Mouse (Mus musculus) liver, postnatal 0 days (tissue): ENCODE measurements at regions not wholly inside any gene's neighbourhood (a gene's known extent, or its start where the extent isn't known, plus 50 kb on each side); places are given as distances from the start of the nearest gene placed in this dataset.

Experiments
- ATAC-seq: fragments of 200-750 bp; cut with Nextera tagmentation; 2 replicates; pipeline ENCODE4 v1.8.0; 2017; ENCODE audit warnings: mild to moderate bottlenecking, moderate library complexity
- DNase-seq: peaks from one replicate; pipeline ENCODE4 v3.0.0-alpha.2; 2016
- H3K27ac ChIP-seq: fragments of 300-500 bp; sonication (generic); 2 replicates; pipeline ENCODE4 v1.5.1; 2014; ENCODE audit warnings: antibody characterized with exemption, moderate library complexity, mild to moderate bottlenecking, low read depth
- H3K27me3 ChIP-seq: fragments of 300-500 bp; sonication (generic); 2 replicates; pipeline ENCODE4 v1.6.1; 2014; ENCODE audit warnings: low read length, control low read depth, mixed read lengths; ENCODE audit not compliant: insufficient read depth
- H3K36me3 ChIP-seq: fragments of 300-500 bp; sonication (generic); replicated peaks from 2 replicates; pipeline ENCODE4 v1.6.1; 2014; ENCODE audit warnings: mild to moderate bottlenecking, control low read depth, low read length, moderate library complexity, mixed read lengths; ENCODE audit not compliant: insufficient read depth
- H3K4me1 ChIP-seq: fragments of 300-500 bp; sonication (generic); 2 replicates; pipeline ENCODE4 v1.6.1; 2014; ENCODE audit warnings: antibody characterized with exemption, mild to moderate bottlenecking, control low read depth; ENCODE audit not compliant: insufficient read depth
- H3K4me2 ChIP-seq: fragments of 300-500 bp; sonication (generic); 2 replicates; pipeline ENCODE4 v1.6.1; 2014; ENCODE audit warnings: low read depth, mild to moderate bottlenecking, low read length, moderate library complexity, mixed read lengths
- H3K4me3 ChIP-seq: fragments of 300-500 bp; sonication (generic); 2 replicates; pipeline ENCODE4 v1.5.1; 2014; ENCODE audit warnings: low read depth, low read length
- H3K9ac ChIP-seq: fragments of 300-500 bp; sonication (generic); replicated peaks from 2 replicates; pipeline ENCODE4 v1.6.1; 2014; ENCODE audit warnings: mild to moderate bottlenecking, moderate library complexity
- H3K9me3 ChIP-seq: fragments of 300-500 bp; sonication (generic); 2 replicates; pipeline ENCODE4 v1.6.1; 2016; ENCODE audit warnings: mild to moderate bottlenecking, control low read depth, low read length, mixed read lengths
- CTCF ChIP-seq: sonication (generic); IDR thresholded peaks from 2 replicates; pipeline ENCODE4 v1.5.1; 2016; ENCODE audit warnings: antibody characterized with exemption, low read depth
- EP300 ChIP-seq: IDR thresholded peaks from 2 replicates; pipeline ENCODE4 v1.6.1; 2016; ENCODE audit warnings: antibody characterized with exemption, low read depth, mild to moderate bottlenecking
- WGBS: fragments of 180-500 bp; shearing (Covaris S2); extraction: QIAGEN DNeasy Blood & Tissue Kit; methylation state at CpG from one replicate; pipeline ENCODE4 v1.1.7; 2014; ENCODE audit not compliant: insufficient replicate concordance; 5-methylcytosine and 5-hydroxymethylcytosine counted together

GRCm38 (mm10) chrX:72330323-72330722 lies 55.7 kb upstream of the Gabre start:
- H3K4me2 ChIP-seq = no peak overlapping the region
- no peak overlapping the region for H3K4me3 ChIP-seq
- WGBS = 35% methylated on average over 1 of the region's 1 CpGs
- no peaks in the 10 kb centered on the region for H3K36me3 ChIP-seq
- no peak overlapping the region for H3K9ac ChIP-seq
- H3K9me3 ChIP-seq = no peaks in the 10 kb centered on the region
- TF ChIP-seq CTCF (no peak), EP300 (no peak)
- ATAC-seq (no peak), DNase-seq (peak; percentile 12)
- no peaks in the 10 kb centered on the region for H3K4me1 ChIP-seq
- no peaks in the 10 kb centered on the region for H3K27me3 ChIP-seq
- no peak overlapping the region for H3K27ac ChIP-seq

- no peak overlapping the region for H3K27ac ChIP-seq
- TF ChIP-seq CTCF = no peak
- no peak for TF ChIP-seq EP300
Observed at GRCm38 (mm10) chrX:72328822-72329221, 54.2 kb upstream of the Gabre start.

More at GRCm38 (mm10) chrX:72328822-72329221, 54.2 kb upstream of the Gabre start:
- 51% methylated on average over 2 of the region's 2 CpGs for whole genome bisulfite sequencing
- DNase-seq (no peak), ATAC-seq (no peak)
- no peak overlapping the region for H3K4me2 ChIP-seq
- no peak overlapping the region for H3K9ac ChIP-seq
- H3K36me3 ChIP-seq = no peaks in the 10 kb centered on the region
- no peak overlapping the region for H3K4me3 ChIP-seq
- no peaks in the 10 kb centered on the region for H3K27me3 ChIP-seq
- H3K4me1 ChIP-seq = no peaks in the 10 kb centered on the region
- H3K9me3 ChIP-seq = no peaks in the 10 kb centered on the region
